Mouse (Mus musculus) heart, embryonic 12.5 days (tissue): ENCODE results near the gene Aldh1a3. TPM values are rescaled to one million over a fixed set of nuclear protein-coding genes. Genes with fewer than 3 reads are reported as not detected.

Experiments used
- ATAC-seq: fragments of 200-750 bp; cut with Nextera tagmentation; 2 replicates; pipeline ENCODE4 v1.8.0; 2017; ENCODE audit warnings: moderate TSS enrichment, moderate library complexity; ENCODE audit not compliant: insufficient number of reproducible peaks, low FRiP score
- H3K27ac ChIP-seq: fragments of 300-500 bp; sonication (generic); 2 replicates; pipeline ENCODE4 v1.5.1; 2016; ENCODE audit warnings: mild to moderate bottlenecking, moderate library complexity; ENCODE audit not compliant: poor library complexity, severe bottlenecking
- H3K27me3 ChIP-seq: fragments of 300-500 bp; sonication (generic); replicated peaks from 2 replicates; pipeline ENCODE4 v1.6.1; 2016; ENCODE audit warnings: mild to moderate bottlenecking, moderate library complexity
- H3K36me3 ChIP-seq: fragments of 300-500 bp; sonication (generic); 2 replicates; pipeline ENCODE4 v1.6.1; 2016; ENCODE audit warnings: mild to moderate bottlenecking, moderate library complexity
- H3K4me1 ChIP-seq: fragments of 300-500 bp; sonication (generic); replicated peaks from 2 replicates; pipeline ENCODE4 v1.6.1; 2016; ENCODE audit warnings: mild to moderate bottlenecking
- H3K4me2 ChIP-seq: fragments of 300-500 bp; sonication (generic); 2 replicates; pipeline ENCODE4 v1.6.1; 2016; ENCODE audit warnings: mild to moderate bottlenecking, moderate library complexity
- H3K4me3 ChIP-seq: fragments of 300-500 bp; sonication (generic); 2 replicates; pipeline ENCODE4 v1.5.1; 2016; ENCODE audit warnings: mild to moderate bottlenecking
- H3K9ac ChIP-seq: fragments of 300-500 bp; sonication (generic); 2 replicates; pipeline ENCODE4 v1.6.1; 2016; ENCODE audit warnings: mild to moderate bottlenecking, moderate library complexity
- H3K9me3 ChIP-seq: fragments of 300-500 bp; sonication (generic); replicated peaks from 2 replicates; pipeline ENCODE4 v1.6.1; 2016; ENCODE audit warnings: mild to moderate bottlenecking, moderate library complexity
- WGBS: fragments of 180-500 bp; shearing (Covaris S2); methylation state at CpG from one replicate; pipeline ENCODE4 v1.1.7; 2016; 5-methylcytosine and 5-hydroxymethylcytosine counted together
- polyA plus RNA-seq: library from polyadenylated mRNA; unstranded; fragments of >200 nt; fragmentation: Nextera tagmentation; extraction: Ambion mirVana; gene quantifications from 2 replicates; pipeline ENCODE4 v1.2.1, GENCODE M21; 2016

Aldh1a3 gene
- 0.69 and 0.74 TPM in 2 replicates for polyA plus RNA-seq

GRCm38 (mm10) chr7:66427437-66428161 lies at the start of gene Aldh1a3:
Aldh1a3 (minus strand) TSS chr7:66427517.
- 1% methylated on average over 56 of the region's 56 CpGs for WGBS
- Histone ChIP-seq H3K9me3 (no peaks in the 10 kb centered on the region), H3K4me3 (peak within 1 kb of the TSS; percentile 57), H3K9ac (peak within 1 kb of the TSS; percentile 56), H3K27me3 (peaks cover 60% of the 10 kb centered on the region), H3K27ac (no peak within 1 kb of the TSS), H3K36me3 (no peaks in the 10 kb centered on the region), H3K4me1 (peaks cover 11% of the 10 kb centered on the region), H3K4me2 (peak within 1 kb of the TSS; percentile 93)
- ATAC-seq = peak; percentile 65

GRCm38 (mm10) chr7:66476289-66476688 lies 49.0 kb upstream of the Aldh1a3 start:
- 45% methylated on average over 8 of the region's 8 CpGs for WGBS
- H3K4me3 ChIP-seq = no peak overlapping the region
- H3K4me2 ChIP-seq = no peak overlapping the region
- no peaks in the 10 kb centered on the region for H3K36me3 ChIP-seq
- no peaks in the 10 kb centered on the region for H3K27me3 ChIP-seq
- H3K4me1 ChIP-seq = peaks cover 8% of the 10 kb centered on the region; the same call in 1 of the 2 replicates
- H3K9me3 ChIP-seq = no peaks in the 10 kb centered on the region
- no peak for ATAC-seq
- H3K9ac ChIP-seq = no peak overlapping the region
- no peak overlapping the region for H3K27ac ChIP-seq

- Histone ChIP-seq H3K27me3 (no peaks in the 10 kb centered on the region), H3K4me3 (no peak overlapping the region), H3K4me2 (no peak overlapping the region), H3K9me3 (no peaks in the 10 kb centered on the region), H3K27ac (no peak overlapping the region), H3K36me3 (no peaks in the 10 kb centered on the region), H3K4me1 (no peaks in the 10 kb centered on the region; the same call in 1 of the 2 replicates), H3K9ac (no peak overlapping the region)
- 74% methylated on average over 12 of the region's 12 CpGs for WGBS
- no peak for ATAC-seq
Measured at GRCm38 (mm10) chr7:66471641-66472216, 44.4 kb upstream of the Aldh1a3 start.

GRCm38 (mm10) chr7:66466641-66467040 lies 39.3 kb upstream of the Aldh1a3 start:
- no peak for ATAC-seq
- 87% methylated on average over 14 of the region's 14 CpGs for WGBS
- H3K9ac ChIP-seq = no peak overlapping the region

GRCm38 (mm10) chr7:66465241-66465640 lies 37.9 kb upstream of the Aldh1a3 start:
- Histone ChIP-seq H3K9ac (no peak overlapping the region), H3K9me3 (no peaks in the 10 kb centered on the region), H3K36me3 (no peaks in the 10 kb centered on the region), H3K4me1 (no peaks in the 10 kb centered on the region), H3K4me3 (no peak overlapping the region), H3K27ac (no peak overlapping the region), H3K27me3 (no peaks in the 10 kb centered on the region), H3K4me2 (no peak overlapping the region)
- ATAC-seq = no peak
- WGBS = 80% methylated on average over 5 of the region's 5 CpGs

More at GRCm38 (mm10) chr7:66466641-66467040, 39.3 kb upstream of the Aldh1a3 start:
- Histone ChIP-seq H3K36me3 (no peaks in the 10 kb centered on the region), H3K4me3 (no peak overlapping the region), H3K4me1 (no peaks in the 10 kb centered on the region), H3K9me3 (no peaks in the 10 kb centered on the region), H3K27me3 (no peaks in the 10 kb centered on the region), H3K4me2 (no peak overlapping the region), H3K27ac (no peak overlapping the region)

- H3K4me2 ChIP-seq = no peak overlapping the region
- H3K9me3 ChIP-seq = no peaks in the 10 kb centered on the region
- 77% methylated on average over 1 of the region's 1 CpGs for WGBS
- no peaks in the 10 kb centered on the region for H3K36me3 ChIP-seq
- H3K9ac ChIP-seq = no peak overlapping the region
- no peak overlapping the region for H3K27ac ChIP-seq
- H3K4me3 ChIP-seq = no peak overlapping the region
- no peaks in the 10 kb centered on the region for H3K4me1 ChIP-seq
- no peaks in the 10 kb centered on the region for H3K27me3 ChIP-seq
- no peak for ATAC-seq
Measured at GRCm38 (mm10) chr7:66463081-66463480, 35.8 kb upstream of the Aldh1a3 start.

GRCm38 (mm10) chr7:66451622-66452295 lies 24.4 kb upstream of the Aldh1a3 start:
- no peak overlapping the region for H3K4me3 ChIP-seq
- no peak overlapping the region for H3K4me2 ChIP-seq
- H3K9ac ChIP-seq = no peak overlapping the region
- H3K36me3 ChIP-seq = no peaks in the 10 kb centered on the region
- peaks cover 11% of the 10 kb centered on the region for H3K4me1 ChIP-seq
- 40% methylated on average over 12 of the region's 12 CpGs for WGBS
- no peak for ATAC-seq
- no peaks in the 10 kb centered on the region for H3K9me3 ChIP-seq
- no peak overlapping the region for H3K27ac ChIP-seq
- no peaks in the 10 kb centered on the region for H3K27me3 ChIP-seq

- Histone ChIP-seq H3K9ac (no peak overlapping the region), H3K4me3 (peak overlapping the region; percentile 35), H3K36me3 (no peaks in the 10 kb centered on the region), H3K27me3 (no peaks in the 10 kb centered on the region), H3K4me2 (peak overlapping the region; percentile 70), H3K4me1 (peaks cover 11% of the 10 kb centered on the region), H3K9me3 (no peaks in the 10 kb centered on the region), H3K27ac (no peak overlapping the region)
- WGBS = 8% methylated on average over 16 of the region's 16 CpGs
- peak; percentile 65; the same call in 1 of the 2 replicates for ATAC-seq
Measured at GRCm38 (mm10) chr7:66449971-66450752, 22.8 kb upstream of the Aldh1a3 start.

- Histone ChIP-seq H3K4me1 (peaks cover 11% of the 10 kb centered on the region), H3K27me3 (no peaks in the 10 kb centered on the region), H3K4me3 (no peak overlapping the region), H3K4me2 (0 out of 2 replicates have a peak overlapping the region, but pooled peaks have one; percentile 18), H3K27ac (no peak overlapping the region), H3K9me3 (no peaks in the 10 kb centered on the region), H3K36me3 (no peaks in the 10 kb centered on the region), H3K9ac (no peak overlapping the region)
- WGBS = 69% methylated on average over 15 of the region's 15 CpGs
- ATAC-seq = no peak
Measured at GRCm38 (mm10) chr7:66448786-66449540, 21.6 kb upstream of the Aldh1a3 start.

- no peak overlapping the region for H3K27ac ChIP-seq
- H3K4me3 ChIP-seq = no peak overlapping the region
- WGBS = 45% methylated on average over 10 of the region's 10 CpGs
- H3K4me1 ChIP-seq = peaks cover 11% of the 10 kb centered on the region
- no peaks in the 10 kb centered on the region for H3K9me3 ChIP-seq
- no peak overlapping the region for H3K4me2 ChIP-seq
- no peaks in the 10 kb centered on the region for H3K36me3 ChIP-seq
- no peaks in the 10 kb centered on the region for H3K27me3 ChIP-seq
- H3K9ac ChIP-seq = no peak overlapping the region
- ATAC-seq = no peak
Measured at GRCm38 (mm10) chr7:66448304-66448703, 21.0 kb upstream of the Aldh1a3 start.
